Mouse (Mus musculus) kidney, adult 9 months (tissue): ENCODE results near the gene Clba1.
"Not testable (repeated sequence)": the region's sequence is repeated elsewhere in the genome, so short reads cannot be mapped to it uniquely, and the experiment has no call there.

Experiments
- DNase-seq: peaks from one replicate; pipeline ENCODE4 v3.0.0; 2022

Gene Clba1

GRCm38 (mm10) chr12:112819057-112819662 lies 10.4 kb downstream of the Clba1 start:
- peak; percentile 83 for DNase-seq

DNA sequence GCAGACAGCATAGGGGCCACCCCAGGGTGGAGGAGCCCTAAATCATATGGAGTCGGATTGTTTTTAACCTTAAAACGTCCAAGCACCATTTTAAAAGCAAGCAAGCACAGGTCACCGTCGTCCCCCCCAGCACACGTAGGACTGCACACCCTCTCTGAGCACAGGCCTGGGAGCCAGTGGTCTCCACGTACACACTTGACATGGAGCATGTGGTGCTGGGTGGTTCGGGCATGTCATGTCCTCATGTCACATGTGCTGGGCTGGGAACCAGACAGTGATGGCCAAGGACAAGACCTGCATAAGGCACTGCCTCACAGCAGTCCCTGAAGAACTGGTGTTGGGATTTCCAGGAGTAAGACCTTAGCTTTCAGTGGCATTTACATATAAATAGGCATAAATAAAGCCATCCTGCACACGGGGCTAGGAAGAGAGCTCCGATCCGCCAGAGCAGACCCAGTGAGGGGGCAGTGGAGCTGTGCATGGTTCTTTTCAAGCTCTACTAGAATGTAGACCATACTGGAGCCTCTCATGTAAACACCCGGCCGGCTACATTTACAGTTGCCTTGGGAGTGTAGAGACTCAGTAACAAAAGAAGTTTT lies 11.8 kb downstream of the Clba1 start:
- DNase-seq: no peak

DNA sequence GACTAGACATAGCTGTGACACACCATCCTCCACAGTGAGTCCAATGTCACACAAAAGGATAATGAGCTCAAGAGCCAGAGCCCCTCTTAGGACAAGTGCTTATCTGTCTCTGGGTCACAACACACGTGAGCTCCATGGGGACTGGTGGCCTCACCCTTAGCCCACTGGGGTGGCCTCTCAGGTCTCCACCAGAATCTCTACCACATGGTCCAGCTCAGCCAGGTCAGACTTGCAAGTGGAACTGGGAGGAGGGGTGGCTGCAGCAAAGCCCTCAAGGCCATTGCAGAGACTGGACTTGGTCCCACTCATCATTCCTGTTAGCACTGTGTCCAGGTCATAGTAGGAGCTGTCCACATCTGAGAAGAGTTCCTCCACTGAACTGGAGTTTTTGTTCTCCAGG lies 12.5 kb downstream of the Clba1 start:
- DNase-seq: no peak

- no peak for DNase-seq
Measured at GRCm38 (mm10) chr12:112821974-112822373, 13.2 kb downstream of the Clba1 start.

- no peak for DNase-seq
Measured at GRCm38 (mm10) chr12:112822676-112823075, 13.9 kb downstream of the Clba1 start.

DNA sequence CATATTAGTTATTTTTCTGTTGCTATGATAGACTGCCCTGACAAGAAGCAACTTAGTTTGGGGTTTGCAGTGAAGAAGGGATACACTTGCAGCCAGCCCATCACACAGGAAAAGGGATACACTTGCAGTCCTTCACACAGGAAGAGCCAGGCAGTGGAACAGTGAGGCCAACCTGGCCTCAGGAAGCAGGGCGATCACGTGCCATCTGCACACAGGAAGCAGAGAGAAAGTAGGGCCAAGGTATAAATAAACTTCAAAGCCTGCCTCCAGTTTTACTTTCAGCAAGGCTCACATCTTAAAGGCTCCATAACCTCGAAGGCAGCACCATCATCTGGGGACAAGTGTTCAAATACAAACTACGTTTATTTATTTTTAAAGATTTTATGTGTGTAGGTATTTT lies 14.5 kb downstream of the Clba1 start:
- DNase-seq: no peak

- no peak for DNase-seq
Measured at GRCm38 (mm10) chr12:112825901-112826300, 17.2 kb downstream of the Clba1 start.

DNA sequence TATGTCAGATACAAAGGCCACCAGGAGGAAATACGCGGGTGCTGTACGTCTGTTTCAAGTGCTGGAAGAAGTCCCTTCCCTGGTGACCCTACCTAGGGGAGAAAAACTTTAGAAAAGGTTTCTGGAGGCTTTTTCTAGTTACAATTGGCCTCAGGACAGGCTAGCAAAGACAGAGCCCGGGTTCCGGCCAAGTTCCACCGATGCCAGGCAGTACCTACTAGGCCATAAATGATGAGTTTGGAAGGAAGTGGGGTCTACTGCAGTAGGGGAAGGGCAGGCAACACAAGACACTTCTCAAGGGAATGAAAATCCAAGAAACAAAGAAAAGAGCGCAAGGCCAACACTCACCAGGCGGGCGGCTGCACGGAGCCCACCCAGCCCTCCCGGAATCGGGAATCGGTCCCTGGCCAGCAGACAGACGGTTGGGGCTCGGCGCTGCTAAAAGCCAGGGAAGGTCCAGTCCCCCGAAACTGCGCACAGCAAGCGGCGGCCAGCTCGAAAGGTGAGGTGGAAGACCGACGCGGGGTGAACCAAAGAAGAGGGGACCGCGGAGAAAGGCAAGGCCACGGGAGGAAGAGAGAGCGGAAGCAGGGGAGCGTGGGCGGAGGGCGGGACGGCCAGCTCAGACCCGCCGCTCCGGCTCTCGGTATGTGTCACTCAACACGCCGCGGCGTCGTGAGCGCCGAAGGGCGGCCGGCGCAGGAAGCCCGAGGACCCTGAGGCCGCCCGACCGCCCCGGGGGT lies 19.9 kb downstream of the Clba1 start:
- no peak for DNase-seq

DNA sequence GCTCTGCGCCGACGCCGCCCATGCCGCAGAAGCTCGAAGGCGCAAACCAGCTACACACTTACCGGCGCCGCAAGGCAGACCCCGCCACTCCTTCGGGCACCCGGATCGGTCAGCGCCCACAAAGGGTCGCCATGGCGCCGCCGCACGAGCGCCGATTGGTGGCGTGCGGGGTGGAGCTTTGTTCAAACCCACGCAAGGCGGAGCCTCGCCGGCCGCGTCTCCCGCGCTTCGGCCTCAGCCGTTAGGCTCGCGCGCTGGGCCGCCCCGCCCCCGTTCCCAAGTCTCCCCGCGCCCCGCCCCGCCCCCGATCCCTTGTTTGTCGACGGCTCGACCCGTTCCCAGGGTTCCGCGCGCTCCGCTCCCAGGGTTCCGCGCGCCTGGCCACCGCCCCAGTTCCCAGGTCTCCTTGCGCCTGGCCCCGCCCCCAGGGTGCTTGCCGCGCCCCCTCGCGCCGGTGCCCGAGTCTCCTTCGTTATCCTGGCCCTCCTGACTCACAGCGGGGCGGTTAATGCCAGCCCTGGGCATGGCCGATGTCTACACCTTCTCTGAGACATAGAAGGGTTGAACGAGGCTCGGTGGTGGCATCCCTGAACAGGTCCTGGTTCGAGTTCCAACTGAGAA lies 20.6 kb downstream of the Clba1 start, which contains the start of gene Cdca4:
TSS of gene Cdca4 (minus strand) at position 180 of the 621 bp plus-strand sequence.
- peak; percentile 97 for DNase-seq

GRCm38 (mm10) chr12:112830141-112830540 lies 21.4 kb downstream of the Clba1 start:
- DNase-seq: no peak

DNA sequence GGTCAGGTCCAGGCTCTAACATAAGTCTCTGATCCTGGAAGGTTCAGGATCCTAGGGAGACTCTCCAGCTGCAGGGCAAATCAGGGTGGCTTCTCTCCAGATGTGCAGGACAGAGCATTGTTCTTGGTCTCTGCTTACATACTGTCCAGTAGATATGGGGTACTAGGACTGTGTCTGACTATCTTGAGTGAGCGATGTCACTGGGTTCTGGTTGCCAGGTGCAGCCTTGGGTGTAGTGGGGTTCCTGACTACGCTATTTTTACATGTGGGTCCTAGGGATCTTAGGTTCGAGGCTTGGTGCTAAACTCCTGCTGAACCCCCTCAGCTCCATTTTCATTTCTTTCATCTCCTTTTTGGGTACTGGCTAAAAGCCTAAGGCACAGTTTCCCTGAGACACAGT lies 21.8 kb downstream of the Clba1 start:
- DNase-seq: no peak

- DNase-seq: no peak
Measured at GRCm38 (mm10) chr12:112832411-112832810, 23.7 kb downstream of the Clba1 start.

GRCm38 (mm10) chr12:112833527-112833926 lies 24.8 kb downstream of the Clba1 start:
- no peak for DNase-seq

DNA sequence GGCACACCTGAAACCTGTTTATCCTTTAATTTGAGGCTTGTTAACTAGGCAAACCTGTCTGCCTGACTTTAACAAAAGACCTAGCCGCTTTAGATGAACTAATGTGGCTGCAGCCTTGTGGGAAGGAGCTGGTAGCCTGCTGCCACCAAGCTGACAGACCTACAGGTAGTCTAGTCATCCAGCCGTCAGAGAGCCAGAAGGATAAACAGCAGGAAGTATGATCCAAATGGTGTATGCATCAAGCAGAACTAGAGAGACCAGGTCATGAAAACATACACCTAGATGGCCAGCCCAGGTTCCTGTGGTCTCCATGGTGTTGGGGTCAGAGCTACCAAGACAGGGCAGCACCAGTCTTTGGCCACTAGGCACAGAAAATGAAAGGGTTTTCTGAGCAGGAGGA lies 26.3 kb downstream of the Clba1 start:
- DNase-seq: no peak

DNA sequence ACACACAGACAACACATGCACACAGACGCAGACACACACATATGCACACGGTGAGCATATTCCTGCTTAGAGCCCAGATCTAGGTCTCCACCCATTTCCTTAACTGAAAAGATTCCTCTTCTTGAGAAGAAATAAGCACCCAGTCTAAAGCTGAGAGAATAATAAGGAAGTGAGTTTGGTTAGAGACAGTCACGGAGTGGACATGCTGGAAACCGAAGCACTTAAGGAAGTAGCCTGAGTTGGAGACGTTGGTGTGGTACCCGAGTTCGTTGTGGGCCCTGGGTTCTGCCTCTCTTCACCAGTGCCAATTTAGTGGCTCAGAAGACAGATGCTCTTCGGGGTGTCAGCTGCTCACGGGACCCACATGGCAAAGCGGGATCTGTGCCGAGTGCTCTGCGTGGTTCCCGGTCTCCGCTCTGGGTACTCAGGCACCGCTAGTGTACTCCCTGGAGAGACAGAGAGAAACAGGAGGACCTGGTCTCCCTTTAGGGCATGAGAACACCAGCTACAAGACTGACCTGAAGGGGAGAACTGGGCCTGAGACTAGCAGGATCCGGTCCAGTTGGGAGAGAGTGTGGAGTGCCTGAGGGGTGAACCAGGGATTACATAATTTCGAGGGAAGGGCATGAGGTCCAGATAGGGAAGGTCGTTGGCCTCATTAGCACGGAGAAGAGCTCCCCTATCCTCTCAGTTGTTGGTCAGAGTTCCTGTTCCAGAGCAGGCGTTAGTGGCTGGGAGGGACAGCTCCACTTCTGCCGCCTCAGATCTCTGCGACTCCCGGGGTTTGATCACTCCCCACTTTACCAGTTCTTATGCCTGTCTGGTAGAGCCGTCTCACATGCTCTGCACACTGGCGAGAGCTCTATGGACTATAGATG lies 31.7 kb downstream of the Clba1 start:
- DNase-seq: no peak

GRCm38 (mm10) chr12:112841338-112841892 lies 32.7 kb downstream of the Clba1 start:
- DNase-seq: not testable (repeated sequence)

- DNase-seq: not testable (repeated sequence)
Measured at GRCm38 (mm10) chr12:112842128-112842527, 33.4 kb downstream of the Clba1 start.

- DNase-seq: peak; percentile 89
Measured at GRCm38 (mm10) chr12:112843803-112844202, 35.1 kb downstream of the Clba1 start.

DNA sequence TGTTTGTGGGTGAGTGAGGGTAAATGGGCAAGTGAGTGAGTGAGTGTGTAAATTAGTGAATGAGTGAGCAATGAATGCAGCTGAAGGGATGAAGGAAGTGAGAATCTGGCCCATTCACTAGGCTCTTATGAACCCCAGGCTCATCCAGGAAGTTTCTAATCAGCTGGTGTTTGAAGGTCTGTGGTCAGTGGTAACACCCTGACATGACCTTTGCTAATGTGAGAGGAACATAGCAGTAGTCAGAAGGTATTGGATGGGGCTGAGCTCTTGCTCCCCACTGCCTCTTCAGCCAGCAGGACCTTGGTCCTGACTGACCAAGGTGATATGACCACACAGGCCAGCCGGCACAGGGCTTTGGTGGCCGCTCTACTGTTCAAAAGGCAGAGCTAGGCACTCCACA lies 39.1 kb downstream of the Clba1 start:
- no peak for DNase-seq

- DNase-seq: no peak
Measured at GRCm38 (mm10) chr12:112849235-112850022, 40.7 kb downstream of the Clba1 start.

DNA sequence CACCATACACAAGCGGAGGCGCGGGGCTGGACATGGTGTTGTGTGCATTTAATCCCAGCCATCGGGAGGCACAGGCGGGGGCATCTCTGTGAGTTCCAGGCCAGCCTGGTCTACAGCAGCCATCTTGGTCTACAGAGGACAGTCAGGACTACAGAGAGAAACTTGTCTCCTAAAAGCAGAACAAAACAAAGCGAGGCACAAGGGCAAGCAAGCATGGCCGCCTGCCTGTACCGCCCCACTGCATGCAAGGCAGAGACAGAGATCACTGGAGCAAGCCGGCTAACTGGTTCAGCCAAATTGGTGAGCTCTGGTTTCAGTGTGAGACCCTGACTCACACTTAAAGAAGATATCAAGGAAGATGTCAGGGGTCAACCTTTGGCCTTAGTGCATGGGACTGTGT lies 41.6 kb downstream of the Clba1 start:
- no peak for DNase-seq

- no peak for DNase-seq
Measured at GRCm38 (mm10) chr12:112851116-112851515, 42.4 kb downstream of the Clba1 start.
